Mouse (Mus musculus) heart, postnatal 36 days (tissue): ENCODE data around the gene Grm5. TPM values are rescaled to one million over a fixed set of nuclear protein-coding genes. Genes with fewer than 3 reads are reported as not detected.

Source experiments
- DNase-seq, 2 experiments: peaks; one replicate each; pipeline ENCODE4 v3.0.0; 2021 to 2022
- intact Hi-C: fragments of 180-260 bp; cut with DNase I; formaldehyde crosslinking; loops from one replicate; pipeline ENCODE4 v1.15.1; 2025
- total RNA-seq, 2 experiments: library from RNA; stranded (reverse); gene quantifications; 2 replicates each; pipeline ENCODE4 v1.2.3; 2021

Grm5 gene
- total RNA-seq, 2 experiments from 2014 or later, result not detected

GRCm38 (mm10) chr7:87843496-87843895, 259.5 kb downstream of the Grm5 start:
- DNase-seq, result no peak
- intact Hi-C loops, result no loop called here

GRCm38 (mm10) chr7:87846082-87846481, 262.1 kb downstream of the Grm5 start:
- DNase-seq, result no peak
- intact Hi-C loops, result no loop called here

- DNase-seq, result no peak
- intact Hi-C loops, result no loop called here
Measured at GRCm38 (mm10) chr7:87925956-87926355, 342.0 kb downstream of the Grm5 start.

- intact Hi-C loops, result no loop called here
- no peak for DNase-seq
Measured at GRCm38 (mm10) chr7:87937415-87937814, 353.4 kb downstream of the Grm5 start.

GRCm38 (mm10) chr7:87938265-87938664, 354.3 kb downstream of the Grm5 start:
- DNase-seq, result no peak
- intact Hi-C loops, result no loop called here

- DNase-seq, result no peak
- intact Hi-C loops, result no loop called here
Measured at GRCm38 (mm10) chr7:87950205-87950604, 366.2 kb downstream of the Grm5 start.

GRCm38 (mm10) chr7:87973216-87973615, 389.2 kb downstream of the Grm5 start:
- intact Hi-C loops, result no loop called here
- DNase-seq, result no peak

GRCm38 (mm10) chr7:87975041-87975440, 391.1 kb downstream of the Grm5 start:
- DNase-seq, result no peak
- intact Hi-C loops, result no loop called here

- intact Hi-C loops, result no loop called here
- DNase-seq, result no peak
Measured at GRCm38 (mm10) chr7:87983494-87983893, 399.5 kb downstream of the Grm5 start.

GRCm38 (mm10) chr7:88014451-88014850, 430.5 kb downstream of the Grm5 start:
- intact Hi-C loops, result no loop called here
- DNase-seq, result no peak

GRCm38 (mm10) chr7:88027411-88028132, 443.6 kb downstream of the Grm5 start:
- DNase-seq, result no peak
- intact Hi-C loops, result no loop called here

- intact Hi-C loops, result no loop called here
- DNase-seq, result no peak
Measured at GRCm38 (mm10) chr7:88047366-88047765, 463.4 kb downstream of the Grm5 start.

- no peak for DNase-seq
Measured at GRCm38 (mm10) chr7:88054224-88054938, 470.4 kb downstream of the Grm5 start.

GRCm38 (mm10) chr7:88056438-88056837, 472.5 kb downstream of the Grm5 start:
- no peak for DNase-seq
- intact Hi-C loops, result no loop called here

More at GRCm38 (mm10) chr7:88054224-88054938, 470.4 kb downstream of the Grm5 start:
- intact Hi-C loops, result no loop called here

GRCm38 (mm10) chr7:88091115-88091514, 507.1 kb downstream of the Grm5 start:
- intact Hi-C loops, result no loop called here

GRCm38 (mm10) chr7:88096536-88097107, 512.7 kb downstream of the Grm5 start:
- intact Hi-C loops, result loop anchor here (1.0 to 5.0 kb wide), 3 partner anchors 261 to 1031 kb away; no protein-coding TSS in a partner anchor
- DNase-seq, result no peak

More at GRCm38 (mm10) chr7:88091115-88091514, 507.1 kb downstream of the Grm5 start:
- no peak for DNase-seq

GRCm38 (mm10) chr7:88097715-88098114, 513.7 kb downstream of the Grm5 start:
- DNase-seq, result peak; percentile 55 to 71
- intact Hi-C loops, result loop anchor here (1.0 to 5.0 kb wide), 3 partner anchors 260 to 1030 kb away; no protein-coding TSS in a partner anchor

GRCm38 (mm10) chr7:88116724-88117409, 532.9 kb downstream of the Grm5 start:
- DNase-seq, result no peak
- intact Hi-C loops, result no loop called here

- intact Hi-C loops, result no loop called here
- no peak for DNase-seq
Measured at GRCm38 (mm10) chr7:88128080-88128848, 544.3 kb downstream of the Grm5 start.
